Mouse (Mus musculus) bone marrow, adult 2 months (tissue): ENCODE measurements at regions not wholly inside any gene's neighbourhood (a gene's known extent, or its start where the extent isn't known, plus 50 kb on each side); places are given as distances from the start of the nearest gene placed in this dataset.
"Not testable (repeated sequence)": the region's sequence is repeated elsewhere in the genome, so short reads cannot be mapped to it uniquely, and the experiment has no call there.

Experiments
- CTCF ChIP-seq: fragments of 200-500 bp; IDR thresholded peaks from 2 replicates; pipeline ENCODE4 v1.5.1; 2011; ENCODE audit warnings: low read length, control low read depth; ENCODE audit not compliant: control insufficient read depth, insufficient read depth
- POLR2A ChIP-seq: fragments of 200-500 bp; IDR thresholded peaks from 2 replicates; pipeline ENCODE4 v1.6.1; 2011; ENCODE audit warnings: low read depth, mild to moderate bottlenecking, control low read depth, low read length, borderline replicate concordance; ENCODE audit not compliant: control insufficient read depth

- not testable (repeated sequence) for TF ChIP-seq POLR2A, CTCF
Observed at GRCm38 (mm10) chr15:96099844-96100640, 187.3 kb upstream of the Arid2 start.
